Mouse (Mus musculus) small intestine, adult 10 weeks (tissue): ENCODE measurements around the gene Ddx3x. TPM values are rescaled to one million over a fixed set of nuclear protein-coding genes. Genes with fewer than 3 reads are reported as not detected.

Experiments
- polyA plus RNA-seq: library from polyadenylated mRNA; stranded (reverse); fragments of 350-450 nt; fragmentation: Illumina TruSeq; extraction: RNeasy Lipid Tissue Mini Kit (QIAGEN cat#74804); gene quantifications from one replicate; pipeline ENCODE4 v1.2.3, GENCODE M21; 2014; ENCODE audit warnings: low replicate concordance

Ddx3x gene
- 795 TPM for polyA plus RNA-seq

DNA sequence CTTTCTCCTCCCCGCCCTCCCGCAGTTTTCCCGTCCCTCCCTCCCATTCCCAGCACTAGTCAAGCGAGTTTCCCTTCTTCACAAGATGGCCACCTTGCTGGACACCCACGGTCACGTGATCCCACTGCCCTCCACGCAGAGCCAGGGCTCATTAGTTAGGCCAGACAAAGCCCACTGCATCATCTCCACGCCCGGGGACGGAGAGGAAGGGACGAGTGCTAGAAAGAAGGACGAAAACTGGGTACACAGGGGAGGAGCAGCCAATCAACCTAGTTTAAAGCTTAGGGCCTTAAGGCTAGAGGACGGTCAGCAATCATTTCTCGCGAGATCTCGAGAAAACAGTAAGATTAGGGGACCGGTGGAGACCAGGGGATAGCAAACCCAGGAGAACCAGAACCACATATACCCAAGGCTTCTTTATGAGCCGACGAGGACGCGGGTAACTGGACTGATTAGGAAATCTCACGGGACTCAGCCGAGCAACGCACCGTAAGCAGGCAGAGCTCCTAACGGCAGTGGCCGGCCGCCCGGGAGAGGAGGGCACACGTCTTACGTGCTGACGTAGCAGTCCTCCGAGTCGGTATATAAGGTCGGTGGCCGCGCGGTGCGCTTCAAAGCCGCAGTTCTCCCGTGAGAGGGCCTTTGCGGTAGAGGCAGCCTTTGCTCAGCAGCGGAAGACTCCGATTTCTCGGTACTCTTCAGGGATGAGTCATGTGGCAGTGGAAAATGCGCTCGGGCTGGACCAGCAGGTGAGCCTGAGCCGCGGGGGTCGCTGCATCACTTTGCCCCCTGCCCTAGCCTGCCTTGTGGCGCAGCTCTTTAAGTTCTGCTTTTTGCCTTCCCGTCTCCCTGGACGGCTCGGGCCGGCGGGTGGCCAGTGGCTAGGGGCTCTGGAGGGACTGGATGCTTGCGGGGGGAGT, at the start of gene Ddx3x:
TSS of gene Ddx3x (plus strand) at position 562 of the 920 bp plus-strand sequence.

Other genes starting within 250 kb of the Ddx3x start
- 161 TPM for gene Usp9x, start 209.5 kb upstream of the Ddx3x start, polyA plus RNA-seq
- 0.78 TPM for gene Nyx, start 185.1 kb downstream of the Ddx3x start, polyA plus RNA-seq